Mouse (Mus musculus): ENCODE data around the gene Snapc5. TPM values are rescaled to one million over a fixed set of nuclear protein-coding genes. Genes with fewer than 3 reads are reported as not detected.

The Snapc5 gene
- total RNA-seq, 2 experiments from 2014 or later, result 23.3 to 24.1 TPM

Small RNA genes lying within 50 kb of the gene (microRNA-seq; reads per million reads assigned to microRNA genes)
- not detected for gene Gm24106

Other genes with a start within 250 kb of the Snapc5 start
- 1 to 10 TPM; 5.1 TPM for gene Smad6, start 157.2 kb upstream of the Snapc5 start, total RNA-seq (2021)
- under 1 TPM in 1 of 2 experiments, not detected in 1; 0.57 TPM for gene Lctl, start 62.1 kb upstream of the Snapc5 start, total RNA-seq (2021)
- under 1 TPM; 0.43 to 0.62 TPM for gene Zwilch, start 6.2 kb upstream of the Snapc5 start, total RNA-seq (2021)
- gene Rpl4, start 5.9 kb upstream of the Snapc5 start, total RNA-seq (2021), result 100 to 1,000 TPM; 623 to 643 TPM
- gene Uchl4, start 55.9 kb downstream of the Snapc5 start, total RNA-seq (2021), result 1 to 10 TPM; 1.3 to 2.1 TPM
- 10 to 100 TPM; 55.8 to 56.9 TPM for gene Map2k1, start 74.4 kb downstream of the Snapc5 start, total RNA-seq (2021)
- 10 to 100 TPM; 10.0 to 11.1 TPM for gene Tipin, start 102.3 kb downstream of the Snapc5 start, total RNA-seq (2021)
- 10 to 100 TPM; 22.5 to 24.6 TPM for gene Dis3l, start 162.0 kb downstream of the Snapc5 start, total RNA-seq (2021)
- gene Megf11, start 206.4 kb downstream of the Snapc5 start, total RNA-seq (2021), result under 1 TPM; 0.45 to 0.59 TPM